Mouse (Mus musculus) layer of hippocampus, adult 18-20 months (tissue): ENCODE measurements at regions not wholly inside any gene's neighbourhood (a gene's known extent, or its start where the extent isn't known, plus 50 kb on each side); places are given as distances from the start of the nearest gene placed in this dataset.

ENCODE experiments used
- DNase-seq, 2 experiments: peaks; one replicate each; pipeline ENCODE4 v3.0.0; 2022; ENCODE audit warnings: low spot score in 2 of 2

- DNase-seq: no peak
Observed at GRCm38 (mm10) chr8:87131716-87132115, 246.7 kb upstream of the N4bp1 start.

- no peak for DNase-seq
Observed at GRCm38 (mm10) chr8:87130691-87131090, 245.6 kb upstream of the N4bp1 start.

- no peak for DNase-seq
Observed at GRCm38 (mm10) chr8:87128593-87128992, 243.5 kb upstream of the N4bp1 start.

- DNase-seq: peak in 1 of 2 experiments; percentile 16
Observed at GRCm38 (mm10) chr8:87116190-87116765, 231.2 kb upstream of the N4bp1 start.

- DNase-seq: no peak
Observed at GRCm38 (mm10) chr8:87112355-87112754, 227.3 kb upstream of the N4bp1 start.

- DNase-seq: peak in 1 of 2 experiments; percentile 41
Observed at GRCm38 (mm10) chr8:87105106-87105505, 220.0 kb upstream of the N4bp1 start.

GRCm38 (mm10) chr8:87095211-87095610 is 210.2 kb upstream of the N4bp1 start:
- no peak for DNase-seq

- no peak for DNase-seq
Observed at GRCm38 (mm10) chr8:87094685-87095084, 209.6 kb upstream of the N4bp1 start.

GRCm38 (mm10) chr8:87093716-87094115 is 208.7 kb upstream of the N4bp1 start:
- DNase-seq: no peak

- DNase-seq: no peak
Observed at GRCm38 (mm10) chr8:87093081-87093480, 208.0 kb upstream of the N4bp1 start.

- no peak for DNase-seq
Observed at GRCm38 (mm10) chr8:87087451-87088095, 202.5 kb upstream of the N4bp1 start.

GRCm38 (mm10) chr8:87078260-87078659 is 193.2 kb upstream of the N4bp1 start:
- DNase-seq: peak in 1 of 2 experiments; percentile 44

GRCm38 (mm10) chr8:87075921-87076320 is 190.9 kb upstream of the N4bp1 start:
- DNase-seq: no peak

GRCm38 (mm10) chr8:87071224-87071623 is 186.2 kb upstream of the N4bp1 start:
- no peak for DNase-seq

GRCm38 (mm10) chr8:87067106-87067505 is 182.0 kb upstream of the N4bp1 start:
- no peak for DNase-seq

- no peak for DNase-seq
Observed at GRCm38 (mm10) chr8:87064768-87065167, 179.7 kb upstream of the N4bp1 start.

GRCm38 (mm10) chr8:87064250-87064747 is 179.2 kb upstream of the N4bp1 start:
- DNase-seq: peak in 1 of 2 experiments; percentile 25

GRCm38 (mm10) chr8:87063588-87063987 is 178.5 kb upstream of the N4bp1 start:
- no peak for DNase-seq

GRCm38 (mm10) chr8:87049746-87050145 is 164.7 kb upstream of the N4bp1 start:
- DNase-seq: no peak

GRCm38 (mm10) chr8:87049196-87049595 is 164.1 kb upstream of the N4bp1 start:
- DNase-seq: no peak

GRCm38 (mm10) chr8:87046590-87046989 is 161.5 kb upstream of the N4bp1 start:
- no peak for DNase-seq

GRCm38 (mm10) chr8:87043016-87043415 is 158.0 kb upstream of the N4bp1 start:
- no peak for DNase-seq
